Mouse (Mus musculus) T-helper 1 cell (primary cell): Measurements from ENCODE around the gene Npnt.

Source experiments
- in situ Hi-C: fragments of 300-600 bp; cut with MboI, MseI; formaldehyde crosslinking; loops from one replicate; pipeline ENCODE4 v1.15.1; 2025; ENCODE audit warnings: high pct_unique_total_duplicates

Gene Npnt

DNA sequence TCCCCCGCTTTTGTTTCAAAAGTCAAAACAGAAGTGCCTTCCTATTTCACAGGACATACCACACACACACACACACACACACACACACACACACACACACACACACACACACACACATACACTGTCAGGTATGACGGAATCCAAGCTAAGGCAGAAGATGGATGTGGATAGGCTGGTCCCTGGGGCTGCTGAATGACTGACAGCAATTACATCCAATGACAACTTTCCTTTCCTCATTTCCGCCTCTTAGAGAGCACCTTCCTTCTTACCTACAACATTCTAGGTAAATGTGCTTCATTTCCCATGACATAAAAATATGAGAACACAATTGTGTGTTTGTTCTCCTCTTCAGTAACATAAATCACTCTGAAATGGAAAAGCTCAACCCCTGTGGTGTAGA lies 56.4 kb downstream of the Npnt start:
- in situ Hi-C loops, result no loop called here

DNA sequence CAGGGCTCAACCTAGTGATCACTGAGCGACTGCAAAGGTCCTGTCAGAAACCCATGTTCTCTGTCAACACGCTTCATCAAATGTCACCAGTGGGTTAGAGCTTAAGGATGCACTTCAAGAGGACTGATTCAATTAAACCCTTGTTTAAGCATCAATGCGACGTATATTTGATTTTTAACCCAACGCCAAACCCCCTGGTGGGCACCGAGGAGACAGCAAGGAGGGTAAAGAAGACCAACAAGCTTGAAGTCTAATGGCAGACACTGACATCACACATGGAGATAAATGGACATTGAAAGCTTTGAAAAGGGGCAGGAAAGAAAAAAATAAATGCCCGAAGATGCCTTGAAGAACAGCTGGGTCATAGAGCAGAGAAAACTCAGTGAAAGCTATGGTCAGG lies 57.0 kb downstream of the Npnt start:
- in situ Hi-C loops, result no loop called here

- in situ Hi-C loops, result no loop called here
These were observed 57.6 kb downstream of the Npnt start for GRCm38 (mm10) chr3:132892481-132892880.

DNA sequence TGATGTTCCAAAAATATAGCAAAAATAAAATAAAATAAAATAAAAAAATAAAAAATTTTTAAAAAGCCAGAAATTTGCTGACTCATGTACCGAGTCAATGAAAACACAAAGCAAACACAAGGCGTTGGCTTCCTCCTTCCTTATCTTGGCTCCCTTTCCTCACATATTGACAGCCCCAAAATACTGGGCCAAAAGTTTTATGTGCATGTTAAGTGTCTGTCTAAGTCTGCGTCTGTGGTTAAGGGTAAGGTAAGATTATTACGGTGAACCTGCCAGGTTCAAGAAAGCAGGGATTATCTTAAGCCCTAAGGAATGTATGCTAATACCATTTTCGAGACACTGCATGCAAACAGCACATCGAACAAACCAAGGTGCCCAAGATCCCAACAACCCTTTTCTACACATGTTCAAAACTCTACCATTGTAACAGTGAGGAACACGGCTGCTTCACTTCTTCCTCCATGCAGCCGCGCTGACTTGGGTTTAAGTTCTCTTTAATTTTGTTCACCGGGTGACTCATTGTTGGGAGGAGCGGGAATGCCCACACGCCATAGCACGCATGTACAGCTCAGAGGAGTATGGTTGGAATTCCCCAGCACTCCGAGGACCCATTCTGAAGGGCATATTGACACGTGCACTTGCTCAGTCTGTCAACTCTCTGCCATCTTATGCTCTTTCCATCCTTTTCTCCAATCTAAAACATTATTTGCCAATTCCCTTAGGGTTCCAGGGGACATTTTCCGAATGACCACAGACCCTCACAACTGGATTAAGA lies 62.8 kb downstream of the Npnt start:
- in situ Hi-C loops, result no loop called here

- in situ Hi-C loops, result no loop called here
These were observed 63.6 kb downstream of the Npnt start for GRCm38 (mm10) chr3:132886419-132887050.

GRCm38 (mm10) chr3:132884459-132884858 lies 65.6 kb downstream of the Npnt start:
- in situ Hi-C loops, result no loop called here

GRCm38 (mm10) chr3:132883256-132883655 lies 66.8 kb downstream of the Npnt start:
- in situ Hi-C loops, result no loop called here

- in situ Hi-C loops, result no loop called here
These were observed 69.3 kb downstream of the Npnt start for GRCm38 (mm10) chr3:132880826-132881225.

DNA sequence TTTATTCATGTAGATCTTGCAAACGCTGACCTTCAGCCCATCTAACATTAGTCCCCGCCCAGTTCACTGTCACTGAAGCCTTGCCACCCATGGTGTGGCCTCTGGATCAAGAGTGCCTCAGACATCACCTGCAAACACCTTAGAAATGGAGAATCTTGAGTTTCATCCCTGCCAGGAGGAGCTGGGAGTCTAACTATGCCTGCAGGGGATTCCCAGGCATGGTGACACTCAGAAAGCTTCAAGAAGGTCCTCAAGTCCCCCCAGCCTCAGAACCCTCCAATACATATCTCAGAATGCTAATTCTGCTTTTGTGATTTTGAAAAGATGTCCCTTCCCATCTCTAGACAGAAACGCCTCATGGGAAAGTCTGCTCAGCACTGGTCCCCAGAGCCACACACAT lies 69.7 kb downstream of the Npnt start:
- in situ Hi-C loops, result no loop called here

GRCm38 (mm10) chr3:132876933-132877676 lies 73.0 kb downstream of the Npnt start:
- in situ Hi-C loops, result loop anchor here (10.0 kb wide), 1 partner anchor 208 kb away; no protein-coding TSS in a partner anchor

DNA sequence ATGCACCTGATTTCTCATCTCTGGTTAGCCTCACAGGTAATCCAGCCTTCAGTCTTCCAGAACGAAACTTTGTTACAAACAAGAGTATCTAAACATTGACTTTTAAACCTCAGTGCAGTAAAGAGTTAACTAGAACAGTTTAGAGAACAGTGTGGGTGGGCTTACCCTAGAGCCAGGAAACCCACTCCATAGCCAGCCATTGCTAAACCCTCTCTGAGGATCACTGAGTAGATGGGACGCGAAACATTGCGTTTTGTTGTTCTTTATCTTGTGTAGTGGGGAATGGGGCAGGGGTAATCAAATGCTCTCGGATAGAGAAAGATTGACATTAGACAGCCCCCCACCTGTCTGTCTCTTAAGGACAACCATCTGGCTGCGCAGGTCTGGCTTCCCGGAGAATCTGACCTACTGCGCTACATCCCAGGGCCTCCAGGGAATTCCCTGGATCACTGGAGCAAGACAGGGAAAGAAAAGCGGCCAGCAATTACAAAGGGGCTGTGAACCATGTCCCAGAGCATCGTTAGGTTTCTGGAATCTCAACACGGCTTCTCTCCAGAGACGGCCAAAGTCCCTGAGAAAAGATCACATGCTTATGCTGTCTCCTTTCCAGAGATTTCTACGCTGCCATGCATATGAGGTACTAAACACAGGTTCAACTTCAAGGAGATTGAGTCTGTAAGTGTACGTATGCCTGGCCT lies 73.9 kb downstream of the Npnt start:
- in situ Hi-C loops, result loop anchor here (10.0 kb wide), 1 partner anchor 209 kb away; no protein-coding TSS in a partner anchor

DNA sequence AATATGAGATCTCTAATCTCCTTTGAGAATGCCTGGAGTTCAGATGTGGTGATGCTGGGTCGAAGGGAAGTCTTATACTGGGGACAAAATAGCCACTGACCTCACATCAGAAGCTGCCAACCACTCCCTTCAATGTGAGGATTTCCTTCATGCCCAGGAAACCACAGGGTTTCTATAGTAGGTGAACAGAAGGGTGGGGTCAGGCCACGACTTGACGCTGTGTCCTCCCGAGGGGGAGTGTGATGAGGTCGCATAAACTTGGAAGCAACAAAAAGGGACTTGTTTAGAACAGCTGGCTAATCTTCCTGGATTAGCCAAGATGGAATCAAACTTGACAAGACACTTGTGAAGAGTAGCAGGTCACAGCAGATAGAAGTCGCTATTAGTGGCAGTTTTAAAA lies 76.8 kb downstream of the Npnt start:
- in situ Hi-C loops, result loop anchor here (10.0 kb wide), 1 partner anchor 212 kb away; no protein-coding TSS in a partner anchor

DNA sequence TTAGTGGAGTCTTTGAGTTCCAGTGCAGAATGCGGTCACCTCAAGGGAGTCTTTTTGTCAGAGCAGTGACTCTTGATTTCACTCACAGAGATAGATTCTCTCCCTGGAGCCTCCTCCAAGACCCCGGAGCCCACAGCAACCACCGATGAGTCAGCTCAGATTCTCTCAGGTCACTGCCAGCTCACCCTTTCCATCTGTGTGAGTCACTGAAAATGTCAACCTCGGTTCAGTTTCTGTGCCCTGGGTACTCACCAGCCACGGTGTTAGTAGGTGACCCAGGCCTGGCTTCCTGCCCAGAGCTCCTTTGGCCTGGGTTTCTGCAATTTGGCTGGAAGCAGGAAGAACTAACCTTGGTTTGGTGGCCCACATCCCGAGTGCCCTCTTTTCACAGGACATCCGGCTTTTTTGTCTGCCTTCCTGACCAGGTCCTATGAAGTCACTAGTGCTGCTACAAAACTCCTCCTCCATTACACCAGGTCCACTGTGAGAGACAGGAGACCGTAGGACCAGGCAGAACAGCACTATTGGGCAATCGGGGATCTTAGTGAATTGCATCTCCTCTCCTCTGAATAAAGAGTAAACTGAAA lies 78.7 kb downstream of the Npnt start:
- in situ Hi-C loops, result loop anchor here (10.0 kb wide), 1 partner anchor 213 kb away; no protein-coding TSS in a partner anchor

DNA sequence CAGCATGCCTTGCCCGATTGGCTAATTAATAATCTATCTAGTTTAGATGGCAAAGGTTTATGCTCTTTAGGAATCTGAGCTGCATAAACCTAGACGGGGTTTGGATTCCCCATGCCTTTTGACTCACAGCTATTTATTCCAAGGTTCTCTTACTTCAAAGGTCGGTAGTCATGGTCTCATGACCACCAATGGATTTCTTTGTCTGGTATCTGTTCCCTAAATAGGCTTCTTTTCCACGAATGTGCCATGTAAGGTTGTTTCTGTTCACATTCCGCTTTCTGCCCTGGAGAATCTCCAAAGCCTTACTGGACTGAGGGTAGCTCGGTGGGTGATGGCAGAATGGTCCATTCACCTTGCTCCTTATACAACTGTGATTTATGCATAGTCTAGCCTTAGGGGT lies 80.0 kb downstream of the Npnt start:
- in situ Hi-C loops, result loop anchor here (10.0 kb wide), 1 partner anchor 215 kb away; no protein-coding TSS in a partner anchor

GRCm38 (mm10) chr3:132868838-132869237 lies 81.3 kb downstream of the Npnt start:
- in situ Hi-C loops, result no loop called here

- in situ Hi-C loops, result no loop called here
These were observed 83.1 kb downstream of the Npnt start for GRCm38 (mm10) chr3:132866984-132867383.

GRCm38 (mm10) chr3:132865596-132865995 lies 84.5 kb downstream of the Npnt start:
- in situ Hi-C loops, result no loop called here

DNA sequence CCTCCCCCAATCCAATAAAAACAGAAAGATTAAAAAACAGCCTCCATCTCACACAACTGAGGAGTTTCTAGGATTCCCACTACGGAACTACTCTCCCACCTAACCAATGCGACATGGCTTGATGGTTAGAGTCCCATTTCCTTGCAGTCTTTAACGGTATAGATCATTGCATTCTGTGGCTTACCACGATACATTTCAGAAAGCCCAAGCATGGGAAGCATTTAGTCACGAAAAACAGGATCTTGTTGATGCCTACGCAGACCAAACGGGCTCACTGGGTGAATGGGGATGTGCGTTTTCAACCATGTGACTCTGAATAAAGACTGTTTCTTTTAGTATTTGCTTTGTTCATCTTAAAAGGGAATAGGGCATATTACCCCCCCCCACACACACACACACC lies 85.1 kb downstream of the Npnt start:
- in situ Hi-C loops, result no loop called here

DNA sequence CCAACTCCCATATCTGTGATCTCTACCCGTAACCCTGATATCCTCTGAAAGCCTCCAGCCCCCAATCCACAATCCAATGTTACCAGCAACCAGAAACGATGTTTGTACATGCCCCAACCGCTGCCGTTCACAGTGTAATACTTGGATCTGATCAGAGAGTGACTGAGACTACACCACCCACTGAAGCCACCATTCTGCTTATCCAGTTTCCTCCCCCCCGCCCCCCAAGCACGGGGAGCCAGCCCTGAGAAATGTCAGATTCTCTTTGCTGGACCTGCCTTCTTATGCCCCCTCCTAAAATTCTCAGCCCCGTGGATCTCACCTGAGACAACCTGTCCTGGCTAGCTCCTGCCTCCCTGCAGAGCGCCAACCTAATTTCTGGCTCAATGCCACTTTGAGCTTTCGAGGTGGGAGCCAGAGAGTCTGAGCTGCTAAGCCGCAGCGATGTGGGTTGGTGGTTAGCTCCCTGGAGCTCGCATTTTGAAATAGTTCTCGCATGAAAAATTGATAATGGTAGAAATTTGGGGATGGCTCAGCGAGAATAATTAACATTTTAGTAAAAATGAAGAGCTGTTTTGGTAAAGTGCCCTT lies 85.7 kb downstream of the Npnt start:
- in situ Hi-C loops, result no loop called here

GRCm38 (mm10) chr3:132863843-132864242 lies 86.2 kb downstream of the Npnt start:
- in situ Hi-C loops, result no loop called here

- in situ Hi-C loops, result no loop called here
These were observed 89.3 kb downstream of the Npnt start for GRCm38 (mm10) chr3:132860796-132861195.
